Mouse (Mus musculus) lung, postnatal 25 days (tissue): ENCODE measurements around the gene Phospho2.
"Not testable (repeated sequence)": the region's sequence is repeated elsewhere in the genome, so short reads cannot be mapped to it uniquely, and the experiment has no call there.

Experiments used
- DNase-seq: peaks from one replicate; pipeline ENCODE4 v3.0.0; 2022; ENCODE audit warnings: low spot score

The Phospho2 gene

GRCm38 (mm10) chr2:69789429-69790069 lies at the start of gene Phospho2, which contains the start of gene Ccdc173:
Gene Phospho2 (plus strand): TSS chr2:69789623.
Gene Ccdc173 (minus strand): TSS chr2:69789575.
- DNase-seq = peak; percentile 99

DNA sequence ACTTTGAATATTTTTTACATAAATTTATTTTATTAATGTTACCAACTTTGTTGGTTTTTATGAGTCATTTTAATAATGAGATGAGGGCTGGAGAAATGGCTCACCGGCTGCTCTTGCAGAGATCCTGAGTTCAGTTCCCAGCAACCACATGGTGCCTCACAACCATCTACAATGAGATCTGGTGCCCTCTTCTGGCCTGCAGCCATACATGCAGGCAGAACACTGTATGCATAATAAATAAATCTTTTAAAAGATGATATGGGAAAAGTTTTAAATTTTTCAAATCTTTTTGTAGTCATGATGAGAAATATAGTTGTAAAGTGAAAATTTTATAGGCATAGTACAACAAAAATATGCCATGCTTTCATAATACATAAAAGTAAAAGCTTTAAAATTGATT lies 44.3 kb upstream of the Phospho2 start:
- DNase-seq = no peak

DNA sequence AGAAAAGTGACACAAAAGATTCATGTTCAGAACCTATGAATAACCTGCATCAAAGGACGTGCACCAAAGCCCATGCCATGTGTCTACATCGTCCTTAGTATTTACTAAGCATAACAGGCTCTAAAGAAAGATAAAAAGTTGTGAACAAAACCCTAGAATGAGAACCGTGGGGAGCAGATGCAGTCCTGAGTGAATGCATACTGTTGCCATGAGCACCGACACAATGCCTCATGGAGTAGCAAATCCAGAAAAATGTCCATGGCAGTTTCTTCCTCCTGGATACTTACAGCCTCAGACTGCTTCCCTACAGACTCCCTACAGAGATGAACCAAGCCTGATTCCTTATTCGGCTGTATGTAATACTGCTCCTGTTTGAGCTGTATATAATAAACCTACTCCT lies 28.4 kb upstream of the Phospho2 start:
- no peak for DNase-seq

DNA sequence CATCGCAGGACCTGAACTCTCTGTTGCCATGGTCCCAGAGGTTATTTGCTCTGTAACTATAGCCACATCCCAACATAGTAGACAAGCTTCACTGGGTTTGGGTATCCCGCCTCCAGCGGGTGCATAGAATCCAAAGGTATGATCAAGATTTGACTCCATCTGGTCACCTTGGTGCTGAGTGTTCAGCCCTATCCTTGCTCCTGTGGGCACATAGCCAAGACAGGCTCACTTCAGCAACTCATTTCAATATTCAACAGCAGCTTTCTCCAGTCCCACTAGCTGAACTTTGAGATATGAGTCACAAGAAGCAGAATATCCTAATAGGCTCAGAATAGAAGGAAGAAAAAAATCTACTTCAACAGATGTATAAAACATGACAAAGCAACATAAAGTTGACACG lies 26.1 kb upstream of the Phospho2 start:
- DNase-seq = no peak

DNA sequence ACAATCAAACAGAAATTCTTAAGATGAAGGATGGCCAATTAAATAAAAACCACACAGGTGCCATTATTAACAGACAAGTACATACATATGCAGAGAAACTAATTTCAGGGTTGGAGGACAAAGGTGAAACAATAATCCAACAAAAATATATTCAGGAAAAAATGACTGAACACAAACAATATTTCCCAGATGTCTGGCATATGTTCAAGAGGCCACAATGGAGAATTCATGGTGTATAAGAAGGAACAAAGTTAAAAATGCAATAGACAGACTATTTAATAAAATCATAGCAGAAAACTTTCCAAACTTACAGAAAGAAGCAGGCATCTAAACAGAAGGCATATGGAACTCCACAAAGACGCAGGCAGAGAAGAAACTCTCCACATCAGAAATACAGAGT lies 24.7 kb upstream of the Phospho2 start:
- no peak for DNase-seq

DNA sequence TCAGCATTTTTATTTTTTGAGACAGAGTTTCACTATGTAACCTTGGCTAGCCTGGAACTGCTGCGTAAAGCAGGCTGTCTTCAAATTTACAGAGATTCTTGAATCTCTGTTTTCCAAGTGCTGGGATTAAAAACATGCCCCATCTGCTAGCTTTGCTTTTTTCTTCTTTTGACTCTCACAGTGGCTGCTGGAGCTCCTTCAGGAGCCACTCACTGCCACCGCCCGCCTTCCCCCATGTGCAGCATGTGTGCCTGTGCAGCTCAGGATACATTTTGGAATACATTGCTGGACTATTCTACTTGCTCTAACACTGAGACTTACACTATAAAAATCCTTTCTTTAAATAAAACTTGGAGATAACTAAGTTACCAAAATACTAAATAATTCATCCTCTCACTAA lies 16.1 kb upstream of the Phospho2 start:
- DNase-seq = no peak

GRCm38 (mm10) chr2:69777985-69778835 lies 11.2 kb upstream of the Phospho2 start:
- no peak for DNase-seq

DNA sequence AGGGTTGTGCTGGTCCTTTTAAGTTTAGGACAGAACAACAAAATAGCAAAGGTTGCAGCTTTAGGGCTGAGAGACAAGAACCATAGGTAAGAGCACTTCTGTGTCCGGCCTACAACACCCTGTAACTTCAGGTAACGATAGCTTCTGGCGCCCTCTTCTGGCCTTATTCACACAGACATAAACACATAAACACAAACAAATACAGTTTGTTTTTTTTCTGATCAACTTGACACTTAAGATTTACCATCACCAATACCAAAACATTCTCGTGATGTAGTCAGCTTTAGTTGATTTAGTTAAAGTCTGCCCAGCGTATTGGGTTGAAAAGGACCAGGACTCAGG lies 10.6 kb upstream of the Phospho2 start:
- peak; percentile 14 for DNase-seq

DNA sequence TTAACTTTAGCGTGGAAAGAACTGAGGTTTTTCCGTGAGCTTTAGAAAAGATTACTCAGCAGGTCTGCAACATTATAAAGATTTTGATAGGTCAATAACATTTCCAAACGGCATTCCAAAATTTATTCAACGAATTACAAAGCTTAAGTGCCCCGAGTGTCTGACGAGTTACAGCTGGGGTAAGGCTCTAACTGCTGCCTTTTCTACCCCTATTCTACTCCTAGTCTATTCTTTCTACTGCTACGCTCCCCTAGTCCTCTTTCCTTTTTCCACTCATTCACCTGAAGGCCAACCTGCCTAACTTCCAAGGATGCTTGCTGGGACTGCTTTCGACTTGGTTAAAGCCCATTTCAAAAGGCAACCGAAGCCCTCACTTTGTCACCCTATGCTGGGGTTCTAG lies 449 bp upstream of the Phospho2 start:
- no peak for DNase-seq

DNA sequence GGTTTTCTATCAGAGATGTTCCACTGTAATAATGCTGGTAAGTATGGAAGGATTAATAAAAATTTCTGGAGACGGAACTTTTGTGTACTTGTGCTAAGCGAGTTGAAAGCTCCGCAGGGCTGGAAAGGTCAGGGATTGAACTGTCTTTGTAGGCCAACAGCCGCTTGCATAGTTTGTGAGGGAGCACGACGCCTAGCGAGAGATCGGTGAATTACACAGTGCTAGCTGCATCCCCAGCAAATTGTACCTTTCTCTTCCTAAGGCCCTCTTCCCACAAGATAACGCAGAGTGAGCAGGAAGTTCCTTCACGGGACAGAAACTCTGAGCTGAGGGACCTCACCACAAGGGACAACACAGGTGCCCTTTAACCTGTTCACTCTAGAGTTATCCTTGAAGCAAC lies 862 bp downstream of the Phospho2 start:
- peak; percentile 87 for DNase-seq

- DNase-seq = no peak
These were observed 1.3 kb downstream of the Phospho2 start for GRCm38 (mm10) chr2:69790722-69791121.

GRCm38 (mm10) chr2:69802911-69803312 lies 13.5 kb downstream of the Phospho2 start:
- DNase-seq = peak; percentile 80

GRCm38 (mm10) chr2:69803756-69804155 lies 14.3 kb downstream of the Phospho2 start:
- no peak for DNase-seq

GRCm38 (mm10) chr2:69804663-69805062 lies 15.2 kb downstream of the Phospho2 start:
- DNase-seq = not testable (repeated sequence)

DNA sequence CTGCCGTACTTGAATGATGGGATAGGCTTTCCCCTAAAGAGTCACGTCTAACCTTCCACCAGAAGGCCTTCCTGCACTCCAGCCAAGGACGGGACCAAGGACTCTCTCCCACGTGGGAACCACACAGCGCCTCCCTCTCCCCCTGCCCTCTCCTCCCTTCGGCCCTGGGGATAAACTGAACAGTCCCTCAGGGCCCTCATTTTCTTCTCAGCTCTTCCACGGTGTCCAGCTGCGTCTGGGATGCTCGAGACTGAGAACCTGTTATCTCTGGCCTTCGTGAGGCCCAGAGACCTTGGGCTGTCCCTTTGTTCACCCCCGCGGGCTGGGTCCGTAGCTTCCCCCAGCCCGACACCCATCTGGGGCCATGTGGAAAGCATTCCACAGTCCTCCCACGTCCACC lies 20.7 kb downstream of the Phospho2 start:
- DNase-seq = no peak

DNA sequence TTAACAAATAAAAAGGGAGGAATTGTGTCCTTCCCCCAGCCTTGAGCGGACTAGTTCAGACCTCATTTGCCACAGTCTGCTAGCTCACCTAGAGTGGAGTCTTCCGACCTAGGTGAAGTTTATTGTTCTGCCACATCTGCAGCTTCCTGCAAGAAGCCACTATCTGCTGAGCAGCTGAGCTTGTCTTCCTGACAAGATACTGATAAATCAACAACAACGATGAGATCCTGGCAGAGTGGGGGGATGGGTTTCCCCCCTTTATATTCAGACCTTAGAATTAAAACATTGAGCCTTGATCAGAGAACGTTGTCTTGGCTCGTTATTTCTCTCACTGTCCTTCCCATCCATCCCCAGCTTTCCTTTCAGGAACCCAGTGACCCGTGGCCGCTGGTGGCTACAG lies 21.9 kb downstream of the Phospho2 start:
- not testable (repeated sequence) for DNase-seq

- DNase-seq = no peak
These were observed 27.2 kb downstream of the Phospho2 start for GRCm38 (mm10) chr2:69816575-69816974.

DNA sequence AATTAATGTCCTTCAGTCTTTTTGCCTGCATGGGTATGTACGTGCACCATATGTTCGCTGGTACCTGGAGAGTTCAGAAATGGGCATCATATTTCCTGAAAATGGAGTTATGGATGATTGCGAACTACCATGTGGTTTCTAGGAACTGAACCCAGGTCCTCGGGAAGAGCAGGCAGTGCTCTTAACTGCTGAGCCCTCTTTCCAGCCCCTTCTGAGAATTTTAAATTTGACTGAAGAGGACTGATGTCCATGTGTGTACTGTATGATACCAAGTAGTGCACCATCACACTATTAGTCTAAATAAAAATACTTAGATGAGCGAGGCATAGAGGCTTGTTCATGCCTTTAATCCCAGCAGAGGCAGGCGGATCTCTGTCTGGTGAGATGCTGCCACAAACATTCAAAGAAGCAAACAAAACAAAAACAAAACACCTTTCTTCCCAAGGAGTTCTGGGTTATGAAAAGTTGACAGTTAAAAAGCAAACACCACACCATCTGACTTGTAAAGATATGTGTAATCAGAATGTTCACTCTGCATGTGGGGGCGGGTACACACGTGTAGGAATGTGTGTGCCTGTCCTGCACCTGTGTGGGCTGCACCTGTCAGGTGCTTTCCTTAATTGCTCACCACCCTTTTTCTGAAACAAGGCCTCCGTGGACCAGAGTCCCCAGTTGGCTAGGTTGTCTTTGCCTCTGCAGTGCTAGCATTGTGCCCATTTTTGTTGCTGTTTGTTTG lies 29.1 kb downstream of the Phospho2 start:
- DNase-seq = no peak

DNA sequence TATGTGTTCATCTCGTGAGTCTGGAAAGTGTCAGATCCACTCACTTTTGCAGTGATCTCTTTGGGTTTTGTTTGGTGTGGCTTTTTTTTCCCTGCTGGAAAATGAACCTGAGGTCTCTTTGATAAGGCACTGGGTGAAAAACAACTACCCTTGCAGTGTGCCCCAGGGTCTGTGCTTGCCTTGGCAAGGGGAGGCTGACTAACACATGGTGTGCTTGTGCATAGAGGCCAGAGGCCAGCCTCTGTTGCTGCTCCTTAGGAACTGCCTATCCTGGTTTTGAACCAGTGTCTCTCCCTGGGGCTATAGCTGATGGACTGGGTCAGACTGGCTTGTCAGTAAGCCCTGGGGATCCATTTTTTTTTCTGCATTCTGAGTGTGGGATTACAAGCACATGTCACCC lies 30.8 kb downstream of the Phospho2 start:
- DNase-seq = no peak

GRCm38 (mm10) chr2:69821711-69822110 lies 32.3 kb downstream of the Phospho2 start, which contains the start of gene Klhl23:
Gene Klhl23 (plus strand): TSS chr2:69821944.
- peak; percentile 6 for DNase-seq

GRCm38 (mm10) chr2:69822361-69823128 lies 33.1 kb downstream of the Phospho2 start:
- peak; percentile 14 for DNase-seq

DNA sequence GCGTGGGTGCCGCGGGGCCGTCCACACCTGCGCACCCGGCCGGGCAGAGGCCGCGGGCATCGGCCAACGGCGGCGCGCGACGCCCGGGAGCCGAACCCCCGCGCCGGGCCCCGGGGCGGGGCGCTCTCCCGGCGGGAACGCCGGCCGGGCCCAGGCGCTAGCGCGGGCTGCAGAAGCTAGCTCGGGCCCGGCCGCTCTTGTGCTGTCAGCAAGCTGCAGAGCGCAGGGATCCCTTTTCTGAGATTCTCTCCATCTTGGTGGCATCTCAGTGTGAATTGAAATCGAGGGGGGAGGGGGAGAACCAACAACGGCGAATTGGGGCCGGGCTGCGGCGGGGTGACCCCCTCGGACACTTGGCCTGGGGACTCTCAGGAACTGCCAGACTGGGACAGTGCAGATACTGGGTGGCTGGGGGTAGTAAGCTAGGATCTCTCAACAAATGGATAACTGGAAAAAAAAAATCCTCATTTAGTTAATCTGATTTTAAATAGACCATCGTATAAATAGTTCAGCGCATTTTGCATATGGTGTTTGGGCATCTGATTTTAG lies 33.8 kb downstream of the Phospho2 start:
- no peak for DNase-seq
